Mouse (Mus musculus) left cerebral cortex, adult 11 months (tissue): ENCODE results near the gene Rab5if.
"Not testable (repeated sequence)": the region's sequence is repeated elsewhere in the genome, so short reads cannot be mapped to it uniquely, and the experiment has no call there.

ENCODE experiments used
- DNase-seq: peaks from one replicate; pipeline ENCODE4 v3.0.0; 2022; ENCODE audit warnings: low spot score

Gene Rab5if

DNA sequence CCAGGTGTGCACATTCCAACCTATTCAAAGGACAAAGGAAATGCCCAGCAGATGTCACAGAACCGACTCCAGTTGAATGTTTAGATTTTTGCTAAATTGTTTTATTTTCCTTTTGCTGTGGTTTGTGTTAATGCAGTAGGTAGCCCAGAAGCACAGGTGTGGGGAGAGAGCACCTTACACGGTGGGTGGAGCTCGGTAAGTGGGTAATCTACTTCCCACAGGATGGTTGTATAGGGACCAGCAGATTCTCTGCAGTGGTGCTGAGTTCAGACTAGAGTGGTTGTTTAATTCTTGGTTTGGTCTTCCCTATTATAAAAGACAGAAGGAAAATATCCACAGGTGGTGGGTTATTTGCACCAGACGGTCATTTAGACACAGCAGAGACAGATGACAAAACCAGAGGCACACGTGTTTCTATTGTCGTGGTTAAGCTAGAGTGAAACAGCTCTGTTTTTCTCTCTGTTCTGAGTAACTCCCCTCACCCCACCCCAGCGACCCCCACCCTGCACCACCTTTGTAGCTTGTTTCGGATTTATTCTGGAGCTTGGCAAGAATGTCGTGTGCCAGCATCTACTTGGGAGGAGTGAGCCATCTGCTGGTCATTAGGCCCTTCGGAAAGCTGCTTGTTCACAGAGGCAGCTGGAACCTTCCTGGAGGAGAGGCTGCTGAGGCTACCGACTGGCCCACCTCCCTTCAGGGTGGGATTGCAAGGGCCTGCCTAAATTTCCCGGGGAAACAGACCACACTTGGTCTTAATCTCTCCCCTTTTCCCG is 8.7 kb upstream of the Rab5if start:
- not testable (repeated sequence) for DNase-seq

DNA sequence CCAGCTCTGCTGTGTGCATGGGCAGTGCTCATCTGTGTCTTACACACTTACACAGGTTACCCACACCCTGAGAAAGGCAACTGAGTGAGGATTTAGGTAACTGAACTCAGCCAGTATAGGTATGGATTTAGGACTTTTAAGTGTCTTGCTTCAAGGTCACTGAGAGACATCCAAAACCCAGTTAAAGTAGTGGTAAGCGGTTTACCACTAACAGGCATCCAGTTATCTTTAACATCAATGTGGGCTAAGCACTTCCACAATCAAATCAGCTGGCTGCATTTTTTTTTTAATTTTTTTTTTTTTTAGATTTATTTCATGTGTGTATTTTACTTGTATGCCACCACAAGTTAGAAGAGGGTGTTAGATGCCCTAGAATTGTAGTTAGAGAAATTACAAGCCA is 6.6 kb upstream of the Rab5if start:
- DNase-seq, result no peak

- DNase-seq, result no peak
Measured at GRCm38 (mm10) chr2:156857385-156857791, 5.5 kb upstream of the Rab5if start.

GRCm38 (mm10) chr2:156857835-156858234 is 5.1 kb upstream of the Rab5if start, which contains the start of gene 4930518I15Rik:
TSS of gene 4930518I15Rik (minus strand) at chr2:156857946.
- DNase-seq, result no peak

GRCm38 (mm10) chr2:156858671-156859070 is 4.3 kb upstream of the Rab5if start:
- DNase-seq, result no peak

DNA sequence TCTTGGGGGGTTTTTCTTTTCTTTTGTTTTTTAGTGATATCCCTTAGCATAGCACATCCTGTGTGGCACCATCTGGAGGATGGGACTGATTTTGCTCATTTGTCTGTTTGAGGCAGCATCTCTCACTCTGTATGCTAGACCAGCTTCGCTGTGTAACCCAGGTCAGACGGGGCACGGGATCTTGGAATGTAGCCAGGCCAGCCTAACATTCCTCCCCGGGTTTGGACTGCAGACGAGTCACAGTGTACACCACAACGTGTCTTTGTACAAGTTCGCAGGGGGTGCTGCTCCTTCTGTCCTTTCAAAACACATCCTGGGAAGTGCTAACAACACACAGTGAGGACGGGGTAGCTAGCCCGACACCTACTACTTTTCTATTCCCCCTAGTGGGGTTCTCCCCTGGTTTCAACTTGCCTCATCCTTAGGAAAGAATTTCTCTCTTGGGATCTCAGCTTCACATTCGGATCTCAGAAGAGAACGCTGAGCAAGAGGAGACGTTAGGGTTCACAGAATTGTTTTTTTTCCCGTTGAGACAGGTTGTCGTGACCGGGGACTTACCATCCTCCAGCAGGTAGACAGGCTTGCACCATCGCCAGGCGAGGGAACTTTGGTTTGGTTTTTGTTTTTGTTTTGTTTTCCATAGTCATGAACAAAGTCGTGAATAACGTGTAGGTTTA is 749 bp upstream of the Rab5if start:
- no peak for DNase-seq

DNA sequence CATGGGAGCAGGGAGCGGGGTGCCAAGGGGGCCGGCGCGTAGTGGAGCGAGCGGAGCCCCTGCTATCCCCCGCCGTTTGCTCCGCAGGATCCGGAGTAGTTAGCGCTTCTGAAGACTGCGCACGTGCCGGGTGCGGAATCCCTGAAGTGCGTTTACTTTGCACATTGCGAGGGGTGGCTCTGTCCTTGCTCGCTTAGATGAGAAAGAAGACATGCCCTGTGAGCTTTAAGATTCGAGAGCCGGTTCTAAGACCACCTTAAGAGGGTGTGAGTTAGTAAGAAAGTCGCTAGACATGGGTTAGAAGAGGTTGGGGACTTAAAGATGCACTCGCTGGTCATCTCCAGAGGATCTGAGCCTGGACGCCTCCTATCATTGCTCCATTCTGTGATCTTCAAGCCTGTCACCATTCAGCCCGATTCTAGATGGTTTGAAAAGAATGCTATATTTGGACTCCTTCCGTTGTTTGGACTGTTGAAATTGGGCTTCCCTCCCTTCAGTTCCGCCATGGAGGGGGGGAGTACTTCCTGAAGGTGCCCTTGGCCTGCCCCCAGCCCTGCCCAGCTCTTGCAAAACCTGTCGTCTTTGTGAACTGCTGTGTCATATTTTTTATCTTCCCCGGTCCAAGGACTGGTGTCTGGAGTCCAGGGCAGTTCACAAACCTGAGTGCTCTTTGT is 696 bp downstream of the Rab5if start:
- no peak for DNase-seq

GRCm38 (mm10) chr2:156864481-156864880 is 1.6 kb downstream of the Rab5if start:
- DNase-seq, result no peak

GRCm38 (mm10) chr2:156868994-156869393 is 6.1 kb downstream of the Rab5if start:
- DNase-seq, result no peak

DNA sequence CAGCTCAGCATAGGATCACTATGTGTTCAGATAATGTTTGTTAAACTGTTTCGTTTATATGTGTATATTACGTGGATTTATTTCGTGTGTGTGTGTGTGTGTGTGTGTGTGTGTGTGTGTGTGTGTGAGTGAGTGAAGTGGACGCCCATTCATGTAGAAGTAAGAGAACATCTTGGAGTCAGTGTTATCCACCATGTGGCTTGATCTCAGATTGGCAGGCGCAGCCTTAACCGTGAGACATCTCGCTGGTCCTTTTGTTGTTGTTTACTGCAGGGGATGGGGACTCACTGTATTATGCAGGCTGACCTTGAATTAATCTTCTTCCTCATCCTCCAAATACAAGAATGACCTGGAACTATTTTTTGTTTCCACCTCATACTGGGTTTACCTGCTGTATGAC is 6.6 kb downstream of the Rab5if start:
- no peak for DNase-seq

DNA sequence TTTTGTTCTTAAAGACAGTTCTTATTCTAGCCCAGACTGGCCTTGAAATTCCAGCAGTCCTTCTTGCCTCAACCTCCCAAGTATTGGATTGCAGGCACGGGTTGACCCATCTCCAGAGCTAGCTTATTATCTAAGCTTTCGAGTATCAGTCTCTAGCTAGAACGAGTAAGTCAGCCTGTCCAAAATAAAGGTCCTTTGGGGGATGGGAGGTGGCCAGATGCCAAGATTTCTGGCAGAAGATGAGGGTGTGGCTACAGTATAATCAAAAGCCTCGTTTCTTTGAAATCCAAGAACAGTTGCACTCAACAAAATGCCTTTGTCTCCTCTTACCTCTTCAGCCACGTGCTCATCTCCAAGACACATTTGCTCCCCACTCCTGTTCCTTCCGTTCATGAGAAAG is 7.6 kb downstream of the Rab5if start:
- no peak for DNase-seq

GRCm38 (mm10) chr2:156873629-156874028 is 10.7 kb downstream of the Rab5if start:
- DNase-seq, result no peak

- no peak for DNase-seq
Measured at GRCm38 (mm10) chr2:156874047-156874759, 11.3 kb downstream of the Rab5if start.

DNA sequence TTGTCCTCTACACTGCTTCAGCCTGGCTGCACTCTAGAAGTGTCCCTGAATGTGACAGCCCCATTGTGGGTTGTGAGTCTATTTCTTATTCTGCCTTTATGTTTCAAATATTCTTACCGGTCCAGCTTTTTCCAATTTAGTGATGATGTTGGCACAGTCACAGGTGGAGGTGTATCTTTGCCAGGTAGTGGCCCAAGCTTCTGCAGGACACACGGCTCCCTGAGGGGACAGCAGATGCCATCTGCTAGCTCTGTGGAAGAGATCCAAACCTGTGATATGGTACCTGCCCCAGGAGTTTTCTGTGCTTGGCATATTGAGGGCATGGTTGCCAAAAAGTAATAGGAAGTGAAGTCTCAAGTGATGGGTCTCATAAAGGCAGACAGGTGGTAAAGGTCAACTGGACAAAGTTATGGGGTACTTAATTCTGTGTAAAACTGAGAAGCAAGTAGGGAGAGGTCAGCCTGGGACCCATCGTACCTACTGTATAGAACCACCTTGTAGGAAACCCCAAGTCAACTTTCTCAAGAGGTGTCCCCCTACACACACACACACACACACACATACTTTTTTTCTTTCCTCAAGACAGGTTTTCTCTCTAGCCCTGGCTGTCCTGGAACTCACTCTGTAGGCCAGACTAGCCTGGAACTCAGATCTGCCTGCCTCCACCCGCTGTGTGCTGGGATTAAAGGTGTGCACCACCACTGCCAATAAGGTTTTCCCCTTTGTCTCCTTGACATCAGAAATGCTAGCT is 12.0 kb downstream of the Rab5if start:
- no peak for DNase-seq

DNA sequence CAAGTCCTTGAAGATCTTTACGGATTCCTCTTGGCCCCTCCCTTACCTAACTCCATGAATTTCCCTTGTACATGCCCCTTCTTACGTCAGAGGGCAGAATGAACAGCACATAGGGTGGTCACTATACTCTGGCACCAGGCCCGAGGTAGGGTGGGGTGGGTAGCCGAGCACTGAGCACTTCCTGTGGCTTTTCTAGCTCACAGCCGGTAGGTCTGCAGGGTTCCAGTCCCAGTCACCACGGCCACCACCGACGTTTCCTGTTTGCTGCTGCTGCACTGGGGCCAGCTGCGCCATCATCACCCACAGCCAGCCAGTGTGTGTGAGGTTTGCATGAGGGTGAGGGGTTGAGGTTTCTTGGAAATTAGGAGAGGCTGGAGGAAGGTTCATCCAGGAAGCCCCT is 14.8 kb downstream of the Rab5if start:
- DNase-seq, result no peak

DNA sequence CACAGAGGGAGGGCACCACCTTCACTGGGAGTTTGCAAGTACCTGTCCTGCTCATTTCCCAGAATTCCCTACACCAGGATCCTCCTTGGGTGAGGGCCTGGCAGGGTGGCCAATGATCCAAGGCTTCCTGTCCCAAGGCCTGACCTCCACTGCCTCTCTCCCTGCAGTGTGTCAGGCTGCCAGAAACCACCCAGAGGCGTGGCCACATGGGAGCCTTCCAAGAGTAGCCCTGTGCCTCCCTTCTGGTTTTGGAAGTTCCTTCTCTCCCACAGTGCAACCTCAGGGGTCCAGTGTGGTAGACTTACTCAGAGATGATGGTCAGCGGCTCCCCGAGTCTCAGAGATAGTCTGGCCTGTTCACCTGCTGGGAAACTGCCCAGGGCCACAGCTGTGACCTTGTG is 16.6 kb downstream of the Rab5if start:
- DNase-seq, result no peak

DNA sequence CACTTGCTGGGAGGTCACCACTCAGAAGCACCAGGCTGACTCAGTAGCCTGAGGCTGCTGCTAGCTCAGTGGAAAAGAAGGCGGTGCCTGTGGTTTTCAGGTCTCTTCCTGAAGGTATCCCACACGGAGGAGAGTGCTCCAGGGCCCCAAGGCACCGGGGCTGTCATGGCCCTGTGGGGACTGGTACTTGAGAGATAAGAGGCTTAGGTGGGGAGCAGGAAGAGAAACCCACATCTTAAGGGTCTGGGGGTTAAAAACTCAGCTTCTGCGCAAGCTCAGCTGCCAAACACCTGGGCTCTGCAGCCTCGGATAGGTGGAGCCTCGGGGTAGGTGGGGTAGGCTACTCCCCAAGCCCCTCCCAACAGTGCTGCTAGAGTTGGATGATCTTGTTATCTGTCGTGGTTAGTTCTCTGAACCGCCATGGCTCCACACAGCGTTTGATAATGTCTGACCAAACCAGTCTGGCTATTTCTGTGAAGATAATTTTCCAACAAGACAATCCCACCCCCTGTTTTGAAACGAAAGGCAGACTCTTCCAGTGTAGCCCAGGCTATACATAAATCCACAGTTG is 19.6 kb downstream of the Rab5if start:
- DNase-seq, result no peak

- DNase-seq, result no peak
Measured at GRCm38 (mm10) chr2:156884396-156885211, 21.7 kb downstream of the Rab5if start.

DNA sequence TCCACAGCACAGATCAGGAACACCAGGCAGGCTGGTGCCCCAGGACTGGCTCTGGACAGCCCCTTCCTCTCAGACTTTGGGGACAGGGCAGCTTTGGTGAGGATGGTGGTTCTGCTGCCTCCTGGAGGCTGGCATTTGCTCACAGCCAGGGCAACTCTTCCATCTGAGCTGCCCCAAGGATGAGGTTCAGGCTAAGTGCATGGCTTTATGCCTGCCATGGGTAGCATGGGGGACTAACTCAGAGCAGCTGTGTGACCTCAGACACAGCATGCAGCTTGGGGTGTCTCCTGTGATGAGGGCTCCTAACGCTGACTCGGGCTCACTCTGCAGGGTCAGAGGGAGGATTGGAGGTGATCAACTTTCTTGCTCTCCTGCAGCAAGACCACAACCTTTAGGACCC is 22.7 kb downstream of the Rab5if start:
- DNase-seq, result not testable (repeated sequence)

- no peak for DNase-seq
Measured at GRCm38 (mm10) chr2:156886084-156886631, 23.2 kb downstream of the Rab5if start.
